Mouse (Mus musculus): Measurements from ENCODE around the gene Selenoo. TPM values are rescaled to one million over a fixed set of nuclear protein-coding genes. Genes with fewer than 3 reads are reported as not detected.
A peak's percentile ranks its signal among the peaks of the same experiment; 100 is the strongest.

The Selenoo gene
- polyA plus RNA-seq, 1 experiment from 2014 or later, result 14.3 TPM

GRCm38 (mm10) chr15:89125351-89125750 lies 36.5 kb downstream of the Selenoo start:
- Histone ChIP-seq H3K4me3 (ENCODE audit: low read depth, low read length) (no peak overlapping the region), H3K36me3 (ENCODE audit: control insufficient read depth, insufficient read depth, low read length) (no peaks in the 10 kb centered on the region; the same call in 1 of the 2 replicates), H3K4me2 (replicated peaks; ENCODE audit: low read depth) (no peak overlapping the region), H3K4me1 (replicated peaks; ENCODE audit: control insufficient read depth, insufficient read depth) (peaks cover 11% of the 10 kb centered on the region; the same call in 1 of the 2 replicates), H3K9ac (ENCODE audit: low read length) (no peak overlapping the region), H3K27ac (replicated peaks) (no peak overlapping the region), H3K27me3 (ENCODE audit: control insufficient read depth, insufficient read depth, low read length) (no peaks in the 10 kb centered on the region), H3K9me3 (ENCODE audit: control insufficient read depth, low read length) (no peaks in the 10 kb centered on the region)
- DNase-seq (ENCODE audit: low spot score) (no peak), ATAC-seq (ENCODE audit: low FRiP score, low TSS enrichment) (no peak)
- no peak for TF ChIP-seq CTCF (IDR thresholded peaks at IDR 0.05; ENCODE audit: low read depth)
- TF ChIP-seq EP300 (optimal IDR thresholded peaks at IDR 0.05), result no peak
- WGBS, result 94% methylated on average over 9 of the region's 9 CpGs

GRCm38 (mm10) chr15:89126622-89127021 lies 37.7 kb downstream of the Selenoo start:
- TF ChIP-seq CTCF (IDR thresholded peaks at IDR 0.05; ENCODE audit: low read depth) (no peak), EP300 (optimal IDR thresholded peaks at IDR 0.05) (no peak)
- Histone ChIP-seq H3K4me3 (ENCODE audit: low read depth, low read length) (no peak overlapping the region), H3K9ac (ENCODE audit: low read length) (no peak overlapping the region), H3K27ac (replicated peaks) (no peak overlapping the region), H3K27me3 (ENCODE audit: control insufficient read depth, insufficient read depth, low read length) (no peaks in the 10 kb centered on the region), H3K36me3 (ENCODE audit: control insufficient read depth, insufficient read depth, low read length) (no peaks in the 10 kb centered on the region), H3K9me3 (ENCODE audit: control insufficient read depth, low read length) (no peaks in the 10 kb centered on the region), H3K4me2 (replicated peaks; ENCODE audit: low read depth) (no peak overlapping the region), H3K4me1 (replicated peaks; ENCODE audit: control insufficient read depth, insufficient read depth) (peaks cover 11% of the 10 kb centered on the region; the same call in 1 of the 2 replicates)
- DNase-seq (ENCODE audit: low spot score) (no peak), ATAC-seq (ENCODE audit: low FRiP score, low TSS enrichment) (no peak)
- 91% methylated on average over 8 of the region's 8 CpGs for WGBS

GRCm38 (mm10) chr15:89127364-89127940 lies 38.6 kb downstream of the Selenoo start:
- Histone ChIP-seq H3K27me3 (ENCODE audit: control insufficient read depth, insufficient read depth, low read length) (no peaks in the 10 kb centered on the region), H3K4me1 (replicated peaks; ENCODE audit: control insufficient read depth, insufficient read depth) (peaks cover 9% of the 10 kb centered on the region; the same call in 1 of the 2 replicates), H3K4me3 (ENCODE audit: low read depth, low read length) (peak overlapping the region; percentile 64), H3K9me3 (ENCODE audit: control insufficient read depth, low read length) (no peaks in the 10 kb centered on the region), H3K9ac (ENCODE audit: low read length) (peak overlapping the region; percentile 74), H3K36me3 (ENCODE audit: control insufficient read depth, insufficient read depth, low read length) (no peaks in the 10 kb centered on the region), H3K4me2 (replicated peaks; ENCODE audit: low read depth) (peak overlapping the region; percentile 61), H3K27ac (replicated peaks) (no peak overlapping the region)
- ATAC-seq (ENCODE audit: low FRiP score, low TSS enrichment) (no peak), DNase-seq (ENCODE audit: low spot score) (no peak)
- TF ChIP-seq EP300 (optimal IDR thresholded peaks at IDR 0.05) (no peak), CTCF (IDR thresholded peaks at IDR 0.05; ENCODE audit: low read depth) (no peak)
- WGBS, result 82% methylated on average over 8 of the region's 8 CpGs

DNA sequence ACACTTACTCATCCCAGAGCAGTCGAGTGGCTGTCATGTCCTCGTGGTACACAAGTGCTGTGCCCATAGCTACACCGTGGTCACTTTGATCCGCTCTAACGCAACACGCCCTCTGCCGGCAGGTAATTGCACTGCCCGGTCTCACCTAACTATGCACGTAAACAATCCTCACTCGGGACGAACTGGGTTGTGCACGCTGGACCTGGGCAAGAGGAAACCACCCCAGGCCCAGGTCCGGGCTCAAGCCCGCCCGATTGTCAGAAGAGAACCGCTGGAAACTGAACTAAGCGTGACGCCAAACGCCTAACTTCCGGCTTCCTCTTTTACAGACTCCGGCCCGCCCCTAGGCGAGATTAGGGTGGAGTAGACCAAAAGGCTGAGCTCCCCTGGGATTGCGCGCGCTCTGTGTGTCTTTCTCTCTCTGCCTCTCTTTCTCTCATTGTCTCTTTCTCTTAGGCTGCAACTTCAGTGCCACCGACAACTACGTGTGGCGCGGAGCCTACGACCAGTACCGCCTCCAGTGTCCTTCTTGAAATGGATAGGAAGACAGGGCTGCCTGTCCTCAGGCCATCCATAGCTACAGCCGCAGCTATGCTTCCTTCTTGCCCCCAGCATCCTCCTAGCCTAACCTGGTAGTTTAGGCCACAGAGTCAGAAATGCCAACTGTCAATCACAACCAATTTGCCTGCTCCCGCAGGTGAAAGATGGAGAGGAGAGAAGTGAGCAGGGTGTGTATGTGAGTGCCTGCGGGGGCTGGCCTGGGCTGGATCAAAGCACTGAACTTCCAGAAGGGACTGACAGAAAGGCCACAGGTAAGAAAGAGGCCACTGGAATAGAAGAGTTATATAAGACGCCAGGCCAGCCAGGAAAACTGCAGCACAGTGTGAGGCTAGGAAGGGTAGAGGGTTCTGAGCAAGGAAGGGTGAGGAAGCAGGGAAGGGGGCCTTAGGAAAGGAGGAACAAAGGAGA lies 39.8 kb downstream of the Selenoo start, which contains the start of gene Hdac10:
TSS of gene Hdac10 (minus strand) at position 319 of the 969 bp plus-strand sequence.
- no peaks in the 10 kb centered on the region for H3K36me3 ChIP-seq (ENCODE audit: control insufficient read depth, insufficient read depth, low read length)
- peak within 1 kb of the TSS; percentile 74 for H3K9ac ChIP-seq (ENCODE audit: low read length)
- peak within 1 kb of the TSS; percentile 61 for H3K4me2 ChIP-seq (replicated peaks; ENCODE audit: low read depth)
- H3K4me1 ChIP-seq (replicated peaks; ENCODE audit: control insufficient read depth, insufficient read depth), result peaks cover 9% of the 10 kb centered on the region; the same call in 1 of the 2 replicates
- ATAC-seq (ENCODE audit: low FRiP score, low TSS enrichment) (peak; percentile 87), DNase-seq (ENCODE audit: low spot score) (peak; percentile 83)
- peak within 1 kb of the TSS; percentile 64 for H3K4me3 ChIP-seq (ENCODE audit: low read depth, low read length)
- TF ChIP-seq EP300 (optimal IDR thresholded peaks at IDR 0.05) (no peak), CTCF (IDR thresholded peaks at IDR 0.05; ENCODE audit: low read depth) (peak; percentile 95)
- H3K9me3 ChIP-seq (ENCODE audit: control insufficient read depth, low read length), result no peaks in the 10 kb centered on the region
- H3K27me3 ChIP-seq (ENCODE audit: control insufficient read depth, insufficient read depth, low read length), result no peaks in the 10 kb centered on the region
- H3K27ac ChIP-seq (replicated peaks), result peak within 1 kb of the TSS; percentile 82
- WGBS, result 2% methylated on average over 36 of the region's 36 CpGs

GRCm38 (mm10) chr15:89130245-89130644 lies 41.4 kb downstream of the Selenoo start:
- H3K4me2 ChIP-seq (replicated peaks; ENCODE audit: low read depth), result no peak overlapping the region
- peaks cover 9% of the 10 kb centered on the region; the same call in 1 of the 2 replicates for H3K4me1 ChIP-seq (replicated peaks; ENCODE audit: control insufficient read depth, insufficient read depth)

More at GRCm38 (mm10) chr15:89130245-89130644, 41.4 kb downstream of the Selenoo start:
- H3K36me3 ChIP-seq (ENCODE audit: control insufficient read depth, insufficient read depth, low read length), result no peaks in the 10 kb centered on the region
- no peak for DNase-seq (ENCODE audit: low spot score)
- H3K4me3 ChIP-seq (ENCODE audit: low read depth, low read length), result no peak overlapping the region
- no peaks in the 10 kb centered on the region for H3K27me3 ChIP-seq (ENCODE audit: control insufficient read depth, insufficient read depth, low read length)
- no peaks in the 10 kb centered on the region for H3K9me3 ChIP-seq (ENCODE audit: control insufficient read depth, low read length)
- no peak overlapping the region for H3K9ac ChIP-seq (ENCODE audit: low read length)
- H3K27ac ChIP-seq (replicated peaks), result no peak overlapping the region
- ATAC-seq (ENCODE audit: low FRiP score, low TSS enrichment), result no peak
- TF ChIP-seq EP300 (optimal IDR thresholded peaks at IDR 0.05) (no peak), CTCF (IDR thresholded peaks at IDR 0.05; ENCODE audit: low read depth) (no peak)

Measured in stomach, postnatal 0 days (tissue).